Mouse (Mus musculus): ENCODE results near the gene Aqr. TPM values are rescaled to one million over a fixed set of nuclear protein-coding genes. Genes with fewer than 3 reads are reported as not detected.

Gene Aqr
- total RNA-seq, 2 experiments from 2014 or later: 29.1 to 35.9 TPM

DNA sequence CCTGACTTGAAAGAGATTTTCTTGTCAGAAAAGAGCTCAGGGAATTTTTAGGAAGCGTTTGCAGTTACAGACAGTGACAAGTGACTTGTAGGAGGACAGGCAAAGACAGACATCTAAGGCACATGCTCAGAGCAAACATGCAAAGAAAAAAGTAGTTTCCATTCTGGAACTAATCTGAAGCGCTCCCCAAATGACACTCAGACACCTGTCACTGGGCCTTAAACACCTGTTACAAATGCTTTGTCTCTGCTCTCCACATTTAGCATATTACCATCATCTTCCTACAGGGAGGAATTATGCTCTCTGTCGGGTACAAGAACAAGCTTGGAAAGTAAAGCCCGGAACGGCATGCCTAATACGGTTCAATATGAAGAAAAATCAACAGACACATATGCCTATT lies 43.0 kb downstream of the Aqr start:
- no peak for ATAC-seq (ENCODE audit: poor library complexity, severe bottlenecking)

DNA sequence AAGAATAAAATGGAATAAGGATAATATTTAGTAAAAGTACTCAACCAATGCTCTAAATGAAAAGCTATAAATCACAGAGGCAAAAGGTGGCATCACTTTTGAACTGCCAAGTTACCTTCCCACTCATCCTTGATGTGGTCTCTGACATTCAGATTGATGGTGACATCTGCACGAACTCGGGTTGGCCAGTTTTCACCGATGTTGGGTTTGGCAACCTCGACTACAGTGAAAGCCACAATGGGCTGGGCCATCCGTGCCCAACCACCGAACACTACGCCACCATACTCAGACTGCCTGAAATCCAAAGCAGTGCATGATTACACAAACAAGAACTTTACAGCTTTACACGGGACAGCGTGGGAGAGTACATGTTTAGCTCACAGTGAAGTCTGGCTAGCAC lies 50.1 kb downstream of the Aqr start:
- peak; percentile 54 for ATAC-seq (ENCODE audit: poor library complexity, severe bottlenecking)

DNA sequence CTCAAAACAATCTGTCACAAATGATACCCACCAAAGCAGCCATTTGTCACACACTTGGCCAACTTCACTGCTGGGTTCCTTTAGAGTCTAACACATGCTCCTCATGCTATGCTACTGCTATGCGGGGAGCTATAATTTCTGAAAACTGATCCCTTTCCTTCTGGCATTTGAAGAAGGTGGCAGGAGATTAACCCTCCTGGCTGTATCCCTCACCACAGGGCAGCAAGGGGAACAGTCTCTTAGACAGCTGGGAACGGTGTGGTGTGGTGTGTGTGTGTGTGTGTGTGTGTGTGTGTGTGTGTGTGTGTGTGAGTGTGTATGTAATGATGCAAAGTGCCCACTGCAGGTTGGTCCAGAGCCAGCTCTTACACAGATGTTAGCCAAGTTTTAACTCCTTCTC lies 51.0 kb downstream of the Aqr start:
- no peak for ATAC-seq (ENCODE audit: poor library complexity, severe bottlenecking)

DNA sequence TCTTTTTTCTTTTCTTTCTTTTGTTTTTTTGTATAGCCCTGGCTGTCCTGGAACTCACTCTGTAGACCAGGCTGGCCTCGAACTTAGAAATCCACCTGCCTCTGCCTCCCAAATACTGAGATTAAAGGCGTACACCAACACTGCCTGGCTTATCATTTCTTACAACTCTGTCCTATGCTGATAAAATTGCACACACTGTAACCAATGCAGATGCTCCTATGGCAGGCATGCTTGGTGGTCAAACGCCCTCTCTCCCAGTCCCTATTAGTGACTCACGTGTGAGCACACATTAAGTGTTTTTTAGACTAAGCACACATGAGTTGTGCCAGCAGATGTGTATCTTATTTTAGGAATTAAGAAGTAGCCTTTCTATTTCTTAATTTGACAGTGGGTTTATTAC lies 53.5 kb downstream of the Aqr start:
- ATAC-seq (ENCODE audit: poor library complexity, severe bottlenecking): no peak

DNA sequence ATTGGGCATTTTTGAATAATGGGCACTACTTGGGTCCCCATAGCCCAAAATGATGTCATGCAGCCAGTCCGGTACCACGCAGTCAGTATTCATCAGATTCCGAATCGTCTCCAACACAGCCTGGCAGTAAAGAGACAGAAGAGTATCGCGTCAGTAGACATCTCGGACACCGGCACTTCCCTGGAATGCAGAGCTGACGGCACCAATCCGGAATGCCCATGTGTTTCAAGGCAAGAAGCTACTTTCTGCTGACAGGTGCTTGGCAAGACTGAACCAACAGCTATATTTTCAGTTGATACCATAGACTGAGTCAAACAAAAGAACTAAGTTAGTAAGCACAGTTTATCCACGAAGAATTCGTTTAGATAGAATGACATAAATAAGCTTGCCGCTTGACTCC lies 56.2 kb downstream of the Aqr start:
- ATAC-seq (ENCODE audit: poor library complexity, severe bottlenecking): no peak

DNA sequence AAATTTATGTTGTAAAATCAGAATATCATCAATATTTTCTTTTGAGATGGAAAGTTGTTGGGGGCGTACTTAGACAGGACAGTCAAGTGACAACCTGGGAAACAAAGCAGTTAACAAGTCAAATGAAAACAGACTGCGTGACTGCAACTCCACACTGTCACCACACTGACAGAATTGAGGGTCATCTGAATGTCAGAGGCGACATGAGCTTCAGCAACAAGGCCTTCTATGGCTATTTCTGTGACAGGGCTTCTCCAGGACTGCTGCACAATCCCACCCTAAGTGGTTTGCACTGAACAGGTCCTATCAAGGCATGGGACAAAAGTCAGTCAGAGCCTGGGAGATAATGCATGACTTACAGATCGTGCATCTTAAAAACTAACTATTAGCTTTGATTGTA lies 63.5 kb downstream of the Aqr start:
- no peak for ATAC-seq (ENCODE audit: poor library complexity, severe bottlenecking)

DNA sequence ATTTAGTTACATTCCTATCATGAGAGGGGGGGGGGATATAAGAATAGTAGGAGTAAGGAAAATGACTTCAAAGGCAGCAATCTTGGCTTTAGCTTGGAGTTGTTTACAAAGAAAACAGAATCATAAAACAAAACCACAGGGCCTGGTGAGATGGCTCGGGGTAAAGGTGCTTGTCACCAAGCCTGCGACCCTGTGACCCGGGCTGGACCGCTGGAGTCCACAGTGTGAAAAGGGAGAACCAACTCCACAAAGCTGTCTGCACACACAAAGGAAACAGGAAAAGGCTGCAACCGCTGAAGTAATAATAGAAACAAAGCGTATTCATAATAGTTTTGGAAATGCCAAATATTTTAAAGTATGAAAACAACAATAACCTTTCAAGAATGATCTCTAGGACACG lies 67.4 kb downstream of the Aqr start:
- no peak for ATAC-seq (ENCODE audit: poor library complexity, severe bottlenecking)

DNA sequence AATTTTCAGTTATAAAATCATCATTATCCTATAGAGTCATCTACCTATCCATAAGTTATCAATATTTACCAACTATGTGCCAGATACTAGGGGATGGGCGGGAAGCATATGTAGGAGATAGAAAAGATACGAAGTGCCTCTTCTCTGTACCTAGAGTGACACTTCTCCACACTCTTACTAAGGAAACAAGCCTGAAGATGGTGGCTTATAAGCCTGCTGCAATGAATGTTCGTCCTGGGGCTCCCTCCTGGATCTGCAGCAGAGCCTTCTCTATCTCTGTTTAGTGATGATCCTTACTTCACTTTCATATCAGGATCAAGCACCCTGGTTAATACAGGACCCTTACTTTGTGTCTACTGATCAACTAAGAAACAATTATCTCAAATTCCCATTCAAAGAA lies 69.2 kb downstream of the Aqr start:
- ATAC-seq (ENCODE audit: poor library complexity, severe bottlenecking): no peak

DNA sequence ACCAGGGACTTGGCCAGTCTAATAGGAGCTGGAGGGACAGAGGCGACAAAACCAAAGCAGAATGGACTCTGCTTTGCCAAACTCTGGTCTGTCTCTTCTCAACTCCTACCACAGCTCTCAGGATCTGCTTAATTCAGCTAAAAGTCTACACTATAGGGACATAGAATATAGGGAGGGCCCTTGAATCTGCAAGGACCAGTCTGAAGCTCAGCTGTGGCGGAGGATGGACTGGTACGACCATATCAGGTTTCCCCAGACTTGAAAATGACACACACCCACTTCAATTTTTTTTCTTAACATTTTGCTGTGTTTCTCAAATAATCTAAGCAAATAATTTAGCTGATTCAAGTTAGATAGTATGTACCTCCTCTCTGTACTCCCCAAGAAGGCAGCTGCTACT lies 69.6 kb downstream of the Aqr start:
- no peak for ATAC-seq (ENCODE audit: poor library complexity, severe bottlenecking)

DNA sequence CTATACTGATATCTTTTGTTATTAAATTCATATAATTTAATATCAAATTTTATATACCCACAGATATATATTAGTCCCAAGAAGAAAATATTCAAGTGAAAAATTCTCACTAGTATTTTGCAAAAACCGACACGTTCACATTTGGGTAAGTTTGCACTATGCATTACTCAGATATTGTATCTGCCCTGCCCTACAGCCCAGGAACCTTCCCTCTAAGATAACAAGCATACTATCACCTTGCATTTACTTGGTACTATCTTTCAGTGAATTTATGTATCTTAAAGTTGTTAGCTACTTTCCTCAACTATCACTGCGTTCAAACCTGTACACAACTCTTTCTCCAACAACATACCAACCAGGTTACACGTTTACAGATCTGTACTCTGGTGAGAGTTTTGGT lies 71.3 kb downstream of the Aqr start:
- ATAC-seq (ENCODE audit: poor library complexity, severe bottlenecking): no peak

DNA sequence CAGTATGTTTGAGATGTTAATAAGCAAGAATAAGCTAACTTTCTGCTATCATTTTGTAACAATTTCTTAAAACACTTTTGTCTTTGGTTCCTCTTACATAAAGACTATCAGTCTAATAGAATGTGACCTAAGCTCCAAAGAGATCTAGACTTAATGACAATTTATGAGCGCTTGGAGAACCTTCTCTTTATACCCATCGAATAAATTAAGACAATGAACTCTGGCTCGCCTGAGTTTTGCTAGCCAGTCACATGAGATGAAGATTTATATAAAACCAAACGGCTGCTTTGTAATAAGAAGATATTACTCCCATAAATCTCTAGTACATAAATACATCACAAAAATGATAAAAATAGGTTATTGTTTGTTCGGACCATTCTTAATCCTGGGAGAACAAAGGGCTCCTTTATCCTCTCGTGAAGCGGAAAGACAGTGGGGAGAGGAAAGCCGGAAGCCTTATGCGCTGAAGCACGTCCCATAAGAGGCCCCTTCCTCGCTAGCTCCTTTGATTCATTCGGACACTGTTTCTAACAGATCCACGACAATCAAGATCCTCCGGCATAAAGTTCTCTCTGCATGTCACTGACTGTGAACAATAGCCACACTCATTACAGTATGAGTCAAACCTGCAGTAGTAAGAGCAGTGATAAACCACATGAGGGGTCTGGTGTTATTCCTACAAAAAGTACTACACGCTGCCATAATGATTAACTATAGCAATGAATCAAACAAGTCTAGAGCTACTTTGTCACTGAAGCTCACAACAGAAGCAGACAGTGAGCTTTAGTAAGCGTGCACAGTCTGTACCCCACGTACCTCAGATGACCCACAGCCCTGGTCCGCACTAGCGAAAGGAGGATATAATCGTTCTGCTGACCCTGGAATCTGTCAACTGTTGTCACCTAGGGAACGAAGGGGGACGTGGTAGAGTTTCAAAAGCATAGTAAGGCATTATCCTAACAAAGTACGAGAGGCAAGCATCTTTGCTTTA lies 79.2 kb downstream of the Aqr start:
- no peak for ATAC-seq (ENCODE audit: poor library complexity, severe bottlenecking)

DNA sequence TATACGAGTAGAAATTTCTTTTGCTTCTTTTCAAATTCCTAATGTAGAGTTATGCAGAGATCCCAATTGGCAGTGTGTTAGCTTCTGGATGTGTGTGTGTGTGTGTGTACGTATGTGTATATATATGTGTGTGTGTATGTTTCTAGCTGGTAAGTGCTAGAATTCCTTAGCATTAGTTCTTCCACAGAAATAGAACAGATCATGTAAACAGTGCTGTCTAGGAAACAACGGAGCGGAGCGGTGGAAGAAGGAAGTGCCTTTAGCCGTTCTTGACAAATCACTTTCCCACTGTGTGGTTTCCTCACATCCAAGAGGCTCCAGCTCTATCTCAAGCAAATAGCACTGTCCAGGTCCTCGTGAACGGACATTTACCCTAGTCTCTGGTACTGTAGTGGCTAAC lies 80.4 kb downstream of the Aqr start:
- ATAC-seq (ENCODE audit: poor library complexity, severe bottlenecking): no peak

DNA sequence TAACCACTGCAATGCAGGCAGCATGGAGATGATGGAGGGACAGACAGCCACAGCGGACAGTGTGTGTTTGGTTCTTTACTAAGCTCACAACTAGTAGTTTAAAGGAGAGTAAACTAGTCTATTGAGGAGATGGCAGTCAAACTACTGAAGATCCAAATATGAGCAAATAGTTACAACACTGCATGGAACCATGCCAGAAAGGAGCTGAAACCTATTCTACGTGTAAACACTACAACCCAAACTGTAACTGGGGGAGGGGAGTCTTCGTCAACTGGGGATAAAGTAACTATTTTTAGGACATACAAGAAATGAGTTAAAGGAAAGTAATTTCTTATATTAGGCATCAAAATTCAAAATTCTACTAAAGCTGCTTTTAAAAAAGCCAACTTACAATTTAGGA lies 84.4 kb downstream of the Aqr start:
- no peak for ATAC-seq (ENCODE audit: poor library complexity, severe bottlenecking)

DNA sequence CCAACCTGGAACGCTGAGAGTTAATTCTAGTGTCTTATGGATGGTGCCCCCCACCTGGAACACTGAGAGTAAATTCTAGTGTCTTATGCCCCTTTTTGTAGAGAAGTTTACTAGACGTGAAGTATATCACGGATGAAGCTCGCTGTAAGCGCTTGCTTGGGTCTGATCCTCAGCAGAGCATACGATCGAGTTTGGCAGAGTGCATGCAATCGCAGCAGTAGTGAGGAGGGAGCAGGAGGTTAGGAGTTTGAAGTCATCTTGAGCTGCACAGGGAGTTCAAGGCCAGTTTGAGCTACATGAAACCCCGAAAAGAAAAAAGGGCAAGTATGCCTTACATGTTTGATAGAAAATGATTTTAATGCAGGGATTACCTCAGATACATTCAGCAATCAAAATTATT lies 86.0 kb downstream of the Aqr start:
- ATAC-seq (ENCODE audit: poor library complexity, severe bottlenecking): no peak

DNA sequence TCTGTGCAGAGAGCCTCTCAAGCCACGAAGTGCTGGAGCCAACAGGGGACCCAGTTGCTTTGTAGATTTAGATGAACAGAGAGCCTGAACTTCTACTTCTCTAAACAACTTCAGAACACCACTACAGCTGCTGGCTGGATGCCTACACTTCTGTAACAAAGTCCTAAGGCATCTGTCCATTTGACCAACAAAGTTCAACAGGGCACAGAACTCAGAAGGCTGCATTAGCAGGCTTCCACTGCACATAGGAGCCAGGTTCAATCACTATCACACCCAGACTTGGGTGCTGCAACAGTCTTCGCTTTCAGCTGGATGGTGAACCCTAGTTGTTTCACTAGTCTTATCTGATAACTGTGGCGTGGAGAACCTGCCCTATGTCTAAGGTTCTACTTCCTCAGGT lies 87.0 kb downstream of the Aqr start:
- ATAC-seq (ENCODE audit: poor library complexity, severe bottlenecking): no peak

DNA sequence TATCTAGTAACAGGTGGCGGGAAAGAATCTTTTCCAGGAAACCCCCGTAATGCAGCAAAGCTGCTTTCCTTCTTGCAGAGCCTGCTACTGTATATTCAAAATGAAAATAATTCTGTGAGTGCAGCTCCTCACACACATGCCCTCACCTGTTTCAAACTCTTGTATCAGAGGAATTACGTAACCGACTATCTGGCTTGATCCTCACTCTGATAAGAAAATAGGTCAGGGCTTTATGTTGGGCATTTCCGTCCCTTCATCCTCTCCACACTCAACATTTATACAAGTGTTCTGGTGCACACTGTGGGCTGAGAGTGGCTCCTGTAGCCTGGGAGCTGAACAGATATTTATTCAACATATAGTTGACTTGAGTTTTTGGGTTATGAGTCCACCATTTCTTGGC lies 87.7 kb downstream of the Aqr start:
- ATAC-seq (ENCODE audit: poor library complexity, severe bottlenecking): no peak

DNA sequence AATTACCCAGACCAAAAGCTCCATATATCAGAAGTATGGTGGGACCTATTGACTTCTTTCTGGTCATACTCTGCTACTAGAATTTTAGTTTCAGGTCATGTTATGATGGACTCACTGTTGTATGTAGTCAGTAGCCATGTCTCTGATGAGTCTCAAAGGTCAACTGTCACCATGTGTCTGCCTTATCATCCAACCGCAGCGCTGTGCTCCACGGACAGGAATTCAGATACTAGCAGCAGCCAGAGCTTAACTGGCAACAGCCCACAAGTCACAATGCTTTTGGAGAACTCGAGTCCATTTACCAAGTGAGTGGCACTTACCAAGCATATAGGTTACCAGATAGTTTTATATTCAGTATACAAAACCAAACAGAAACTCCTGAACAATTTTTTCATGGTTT lies 89.2 kb downstream of the Aqr start:
- no peak for ATAC-seq (ENCODE audit: poor library complexity, severe bottlenecking)

DNA sequence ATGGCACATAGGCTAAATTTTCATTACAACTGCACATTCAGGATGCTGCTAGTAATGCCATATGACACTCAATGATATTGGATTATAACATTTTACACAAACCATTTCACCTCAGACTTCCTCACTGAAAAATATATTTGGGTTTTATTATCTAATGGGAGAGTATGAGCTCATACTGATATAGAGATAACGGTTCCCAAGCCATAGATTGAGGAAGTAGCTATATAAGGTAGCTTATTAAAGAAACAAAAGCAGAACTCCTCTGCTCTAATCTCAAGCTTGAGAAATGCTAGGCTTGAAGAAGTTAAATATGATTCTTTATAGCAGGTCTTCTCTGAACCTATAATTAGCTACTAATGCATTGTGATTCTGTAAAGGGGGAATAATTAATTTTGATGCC lies 90.3 kb downstream of the Aqr start:
- peak; percentile 69 for ATAC-seq (ENCODE audit: poor library complexity, severe bottlenecking)

DNA sequence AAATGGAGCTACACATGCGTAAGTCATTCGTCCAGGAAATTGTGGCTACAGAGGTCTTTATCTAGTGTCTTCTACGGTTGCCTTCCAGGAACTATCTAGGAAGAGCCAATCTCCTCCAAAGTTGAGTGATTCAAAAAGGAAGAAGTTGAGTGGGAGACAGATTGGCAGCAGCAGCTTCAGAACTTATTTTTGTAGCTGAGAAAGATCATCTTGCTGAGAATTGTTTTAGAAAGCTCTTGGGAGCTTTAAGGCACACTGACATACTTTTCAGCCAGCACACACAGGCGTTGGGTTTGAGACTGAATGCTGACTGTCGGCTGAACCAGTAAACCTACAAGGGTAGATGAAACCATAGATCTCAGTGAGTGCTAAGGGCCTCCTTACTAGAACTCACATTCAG lies 91.5 kb downstream of the Aqr start:
- no peak for ATAC-seq (ENCODE audit: poor library complexity, severe bottlenecking)

DNA sequence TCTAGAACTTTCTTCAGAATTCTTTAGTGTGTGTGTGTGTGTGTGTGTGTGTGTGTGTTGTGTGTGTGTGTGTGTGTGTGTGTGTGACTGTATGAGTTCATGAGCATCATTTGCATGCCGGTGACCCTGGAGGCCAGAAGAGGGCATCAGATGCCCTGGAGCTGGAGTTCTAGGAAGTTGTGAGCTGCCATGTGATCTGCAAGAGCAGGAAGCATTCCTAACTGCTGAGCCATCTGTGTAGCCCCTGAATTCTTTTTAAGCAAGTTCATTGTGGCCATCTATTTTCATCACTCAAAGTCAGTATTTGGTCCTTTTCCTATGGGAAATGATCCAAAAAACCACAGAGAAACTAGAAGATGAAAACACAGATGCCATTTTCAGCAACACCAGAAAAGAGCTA lies 92.1 kb downstream of the Aqr start:
- no peak for ATAC-seq (ENCODE audit: poor library complexity, severe bottlenecking)

DNA sequence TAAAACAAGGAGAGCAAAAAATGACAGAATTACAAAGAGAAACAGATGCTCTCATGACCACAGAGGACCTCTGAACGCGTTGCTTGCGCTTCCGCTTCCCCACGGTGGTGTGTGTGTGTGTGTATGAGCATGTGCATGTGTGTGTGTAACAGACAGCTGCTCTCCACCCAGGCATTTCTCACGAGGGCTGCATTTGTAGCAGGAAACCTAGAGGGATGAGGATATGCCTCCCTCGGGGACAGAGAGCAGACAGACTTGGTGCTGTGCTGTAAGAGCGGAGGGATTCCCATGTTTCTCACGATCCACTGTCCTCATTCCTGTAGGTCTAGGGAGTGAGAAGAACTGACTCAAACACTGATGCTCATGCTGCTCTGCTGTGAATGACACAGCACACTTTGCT lies 93.2 kb downstream of the Aqr start:
- no peak for ATAC-seq (ENCODE audit: poor library complexity, severe bottlenecking)

DNA sequence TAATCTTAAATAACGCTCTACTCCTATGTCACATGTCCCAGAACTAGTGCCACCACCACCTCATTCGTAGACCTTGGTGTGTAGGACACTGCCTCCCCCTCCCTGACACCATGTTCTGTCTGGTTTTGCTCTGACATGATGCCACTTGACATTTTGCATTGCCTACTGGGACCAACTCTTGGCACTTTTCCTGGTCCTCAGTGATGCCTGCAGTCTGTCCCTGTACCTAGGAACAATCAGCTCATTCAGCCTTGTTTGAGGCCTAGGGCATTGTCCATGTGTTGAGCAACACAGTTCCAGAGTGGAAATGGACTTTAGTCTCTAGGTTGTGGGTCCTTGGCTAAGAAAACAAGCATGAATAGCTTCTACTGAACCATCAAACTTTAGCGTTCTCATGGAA lies 97.0 kb downstream of the Aqr start:
- no peak for ATAC-seq (ENCODE audit: poor library complexity, severe bottlenecking)

DNA sequence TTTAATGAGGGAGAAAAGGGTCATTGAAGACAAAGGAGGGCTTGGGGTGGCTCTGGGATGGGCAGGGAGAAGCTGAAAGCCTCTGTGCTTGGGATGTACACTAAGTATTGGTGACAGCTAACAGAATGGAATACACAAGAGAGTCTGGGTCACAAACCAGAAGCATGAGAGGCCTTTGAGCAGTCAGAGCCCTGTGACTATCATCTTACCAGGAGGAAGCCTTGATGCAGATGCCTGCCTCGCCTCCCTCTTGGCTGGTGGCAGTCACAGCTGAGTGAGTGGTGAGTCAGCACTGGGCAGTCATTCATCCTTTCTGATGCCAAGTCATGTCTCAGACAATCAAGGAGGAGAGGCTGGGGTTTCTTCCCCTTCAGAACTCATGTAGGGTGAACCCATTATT lies 99.6 kb downstream of the Aqr start:
- no peak for ATAC-seq (ENCODE audit: poor library complexity, severe bottlenecking)
